ENCODE assay signal across 30 mouse cellular contexts in genomic region chr15:101385064-101385463, GRCm38 (mm10). TPM values are rescaled to one million over a fixed set of nuclear protein-coding genes. Genes with fewer than 3 reads are reported as not detected.
A peak's percentile ranks its signal among the peaks of the same experiment; 100 is the strongest.
DNase-seq lines count a peak whose midpoint lies in the region; TF ChIP-seq lines count a peak whose summit lies in the region.
"Had no signal": no experiment of that assay in that cellular context is flagged by ENCODE, and none has a peak within 500 bp of the region (broad histone marks: within the 10 kb centered on the region; RNA-seq: fewer than 3 reads in every experiment).

No protein-coding gene starts in this region.

- TF ChIP-seq CTCF in lung, adult 2 months (IDR thresholded peaks at IDR 0.05; ENCODE audit: insufficient read depth, low read length) = no peak

- H3K4me3 ChIP-seq in lung, adult 2 months (replicated peaks; ENCODE audit: extremely low read depth, low read depth, low read length) = no peak overlapping the region
- H3K4me3 ChIP-seq in myocyte = no peak overlapping the region
- H3K4me3 ChIP-seq: embryonic facial prominence, embryonic 10.5 days; embryonic facial prominence, embryonic 15.5 days; forebrain, embryonic 12.5 days; heart, embryonic 15.5 days; liver, embryonic 12.5 days; midbrain, embryonic 10.5 days had no signal

- H3K27me3 ChIP-seq in myocyte (ENCODE audit: control insufficient read depth, insufficient read depth, insufficient read length) = no peaks in the 10 kb centered on the region
- H3K27me3 ChIP-seq: embryonic facial prominence, embryonic 15.5 days; forebrain, embryonic 12.5 days had no signal

- DNase-seq in cerebellum, postnatal 10 days = peak; percentile 44
- DNase-seq in cerebellum, adult 8-10 months = no peak
- DNase-seq in lung, postnatal 10 days = peak; percentile 64
- no peak for DNase-seq in lung, adult 2 months
- peak; percentile 56 to 59 for DNase-seq in gastrocnemius, adult 8-10 months (ENCODE audit: low spot score in 2 of 2)
- no peak for DNase-seq in thymus, postnatal 14 days
- no peak for DNase-seq in adrenal gland, postnatal 36 days
- DNase-seq: adrenal gland, adult 2 months; cerebellum, adult 11-12 months; cerebellum, postnatal 14 days; kidney, adult 18-20 months; kidney, postnatal 4 days; layer of hippocampus, postnatal 36 days; left cerebral cortex, postnatal 4 days; liver, postnatal 0 days; lung, postnatal 14 days; spleen, adult 18-20 months; thymus, postnatal 25 days had no signal

- 69% methylated on average over 6 of the region's 6 CpGs for WGBS in lung, adult 2 months

- H3ac ChIP-seq in myocyte (ENCODE audit: control insufficient read depth, insufficient read length) = no peak overlapping the region

- peak overlapping the region; percentile 36 for H3K4me2 ChIP-seq in myocyte (ENCODE audit: low read depth)
- H3K4me2 ChIP-seq: embryonic facial prominence, embryonic 15.5 days; forebrain, embryonic 12.5 days; heart, embryonic 15.5 days; liver, embryonic 12.5 days had no signal

- peaks cover 23% of the 10 kb centered on the region for H3K4me1 ChIP-seq in lung, adult 2 months (ENCODE audit: control insufficient read depth, insufficient read depth, low read length)

- no peaks in the 10 kb centered on the region for H3K36me3 ChIP-seq in myocyte (ENCODE audit: control insufficient read depth, insufficient read depth)
- H3K36me3 ChIP-seq: embryonic facial prominence, embryonic 10.5 days; embryonic facial prominence, embryonic 15.5 days; forebrain, embryonic 12.5 days; heart, embryonic 15.5 days; liver, embryonic 12.5 days; midbrain, embryonic 10.5 days had no signal

- no peaks in the 10 kb centered on the region for H3K79me2 ChIP-seq in myocyte (ENCODE audit: control insufficient read depth, insufficient read depth)

- no peak for TF ChIP-seq POLR2A in lung, adult 2 months (IDR thresholded peaks at IDR 0.05; ENCODE audit: borderline replicate concordance, extremely low read depth, low read depth, low read length)
- no peak for TF ChIP-seq POLR2A in myocyte (IDR thresholded peaks at IDR 0.05; ENCODE audit: insufficient read length, low read depth)

TF ChIP-seq in myocyte, 11 proteins besides CTCF, POLR2A, EP300 and RAD21:
- no peak for TF ChIP-seq USF1 (IDR thresholded peaks at IDR 0.05; ENCODE audit: low read depth)
- TF ChIP-seq TCF3 (IDR thresholded peaks at IDR 0.05; ENCODE audit: insufficient read length, low read depth) = no peak
- TF ChIP-seq SRF (IDR thresholded peaks at IDR 0.05; ENCODE audit: control insufficient read depth, insufficient read length, low read depth) = no peak
- TF ChIP-seq MAX (IDR thresholded peaks at IDR 0.05; ENCODE audit: low read depth) = no peak
- TF ChIP-seq TCF12 (IDR thresholded peaks at IDR 0.05; ENCODE audit: insufficient read depth, poor library complexity, severe bottlenecking) = no peak
- TF ChIP-seq REST (IDR thresholded peaks at IDR 0.05; ENCODE audit: insufficient read depth, insufficient read length) = no peak
- no peak for TF ChIP-seq CEBPB (IDR thresholded peaks at IDR 0.05; ENCODE audit: insufficient read depth, poor library complexity, severe bottlenecking)
- TF ChIP-seq MYOG (IDR thresholded peaks at IDR 0.05; ENCODE audit: control insufficient read depth in 1 of 3, insufficient read depth in 1 of 3, insufficient read length in 2 of 3, low read depth in 2 of 3) = no peak
- no peak for TF ChIP-seq E2F4 (IDR thresholded peaks at IDR 0.05; ENCODE audit: insufficient read depth)
- TF ChIP-seq POLR2AphosphoS2 (IDR thresholded peaks at IDR 0.05; ENCODE audit: insufficient read length, low read depth) = no peak
- no peak for TF ChIP-seq MYOD1 (IDR thresholded peaks at IDR 0.05; ENCODE audit: control insufficient read depth in 1 of 3, insufficient read length in 2 of 3, low read depth in 2 of 3)

RNA-seq across cellular contexts. Expression of gene Krt80, which starts 15.1 kb away (rescaled TPM):
- 130 and 155 TPM in 2 replicates for polyA plus RNA-seq in lung, adult 2 months (2012; rRNA removed)
- 1 to 10 TPM; 1.1 to 3.4 (median 2.5) TPM for total RNA-seq in gastrocnemius, adult 8-10 months (2022)
- polyA plus RNA-seq in myocyte (2012; fragmentation: generic; extraction: Trizol) = 7.7 TPM
- total RNA-seq in adrenal gland, postnatal 36 days (2021) = 1 to 10 TPM; 1.4 to 2.0 TPM
- polyA plus RNA-seq: activated CD4-positive, CD25-positive, alpha-beta regulatory T cell, adult 4 months; forebrain, embryonic 12.5 days had no signal

RNA-seq across cellular contexts. Expression of gene Krt7, which starts 25.8 kb away (rescaled TPM):
- 136 and 143 TPM in 2 replicates for polyA plus RNA-seq in lung, adult 2 months (2012; rRNA removed)
- not detected for total RNA-seq in gastrocnemius, adult 8-10 months (2022)
- polyA plus RNA-seq in myocyte (2012; fragmentation: generic; extraction: Trizol) = 0.04 TPM
- 1 to 10 TPM in 1 of 2 experiments, under 1 TPM in 1; 0.89 to 1.8 TPM for total RNA-seq in adrenal gland, postnatal 36 days (2021)
- total RNA-seq: layer of hippocampus, postnatal 36 days had no signal
- polyA plus RNA-seq: activated CD4-positive, CD25-positive, alpha-beta regulatory T cell, adult 4 months had no signal

RNA-seq across cellular contexts. Expression of gene Krt87, which starts 53.5 kb away (rescaled TPM):
- 0.24 and 0.44 TPM in 2 replicates for polyA plus RNA-seq in lung, adult 2 months (2012; rRNA removed)
- not detected for total RNA-seq in gastrocnemius, adult 8-10 months (2022)
- not detected for polyA plus RNA-seq in myocyte (2012; fragmentation: generic; extraction: Trizol)
- not detected for total RNA-seq in adrenal gland, postnatal 36 days (2021)
- total RNA-seq: adrenal gland, adult 2 months; heart, adult 8-10 months; heart, postnatal 25 days had no signal
- polyA plus RNA-seq: adrenal gland, adult 2 months; cortical plate, adult 2 months; heart, embryonic 15.5 days; intestine, embryonic 14.5 days; liver, embryonic 12.5 days; liver, postnatal 0 days; midbrain, embryonic 10.5 days had no signal

Comparison
In these comparisons a context has a peak if more than half of its experiments do, and no peak if none do; other contexts are left out.
1. DNase-seq: peak in cerebellum, postnatal 10 days (2 of 2), lung, postnatal 10 days (single experiment) and gastrocnemius, adult 8-10 months (2 of 2); none in cerebellum, adult 8-10 months (single experiment), lung, adult 2 months (single experiment), thymus, postnatal 14 days (single experiment) and adrenal gland, postnatal 36 days (0 of 2).